Mouse (Mus musculus) heart, postnatal 0 days (tissue): ENCODE results near the gene Tet1.

Experiments used
- CTCF ChIP-seq: IDR thresholded peaks from 2 replicates; pipeline ENCODE4 v1.5.1; 2016; ENCODE audit warnings: antibody characterized with exemption, control low read depth, low read depth
- EP300 ChIP-seq: IDR thresholded peaks from 2 replicates; pipeline ENCODE4 v1.6.1; 2016; ENCODE audit warnings: antibody characterized with exemption, low read depth

GRCm38 (mm10) chr10:62918985-62919384, 10.2 kb upstream of the Tet1 start:
- TF ChIP-seq CTCF, result no peak
- TF ChIP-seq EP300, result no peak
